Mouse (Mus musculus): ENCODE data around the gene Wwtr1.

GRCm38 (mm10) chr3:57486068-57486467, 89.6 kb downstream of the Wwtr1 start:
- TF ChIP-seq CTCF (IDR thresholded peaks at IDR 0.05; ENCODE audit: low read depth), result no peak
- no peak for TF ChIP-seq EP300 (IDR thresholded peaks at IDR 0.05; ENCODE audit: low read depth)

All from liver, embryonic 14.5 days (tissue).